Mouse (Mus musculus): ENCODE data around the gene Eya4. TPM values are rescaled to one million over a fixed set of nuclear protein-coding genes. Genes with fewer than 3 reads are reported as not detected.

Eya4 gene
- total and polyA plus RNA-seq, 3 experiments = 0.24 to 0.46 TPM; not detected in 1

DNA sequence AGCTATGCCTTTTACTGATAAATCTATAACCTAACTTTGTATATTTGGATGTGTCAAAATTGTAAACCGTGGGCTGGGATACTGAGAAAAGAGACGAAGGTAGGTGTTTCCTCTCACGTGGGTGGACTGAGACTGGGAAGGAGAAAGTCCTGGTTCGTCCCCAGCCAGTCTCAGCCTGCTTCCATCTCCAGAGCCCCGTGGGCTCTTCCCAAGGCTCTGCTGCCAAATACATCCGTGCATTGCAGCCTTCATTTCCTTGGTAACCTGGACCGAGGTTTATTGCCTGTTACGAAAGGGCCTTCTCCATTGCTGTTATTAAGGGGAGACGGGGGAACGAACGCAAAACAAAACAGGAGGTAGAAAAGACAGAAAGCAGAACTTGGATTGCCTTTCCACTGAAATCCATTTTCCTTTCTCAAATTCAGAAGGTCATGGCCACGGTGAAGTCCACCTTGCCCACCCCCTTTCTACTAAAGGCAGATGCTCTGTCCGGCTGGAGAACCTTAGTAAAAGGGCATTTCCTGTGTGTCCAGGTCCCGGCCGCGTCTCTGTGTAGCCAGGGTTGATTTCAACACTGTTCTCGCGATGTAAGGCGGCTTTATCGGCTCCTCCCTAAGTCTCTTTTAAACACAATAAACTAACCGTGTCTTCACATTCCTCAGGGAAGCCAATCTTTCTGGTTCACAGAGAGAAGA is 273.7 kb downstream of the Eya4 start:
- TF ChIP-seq ZMIZ1 (IDR thresholded peaks at IDR 0.05; ENCODE audit: low read depth, low read length) = no peak
- peak; percentile 68; the same call in 1 of the 2 replicates for TF ChIP-seq TBP (IDR thresholded peaks at IDR 0.05; ENCODE audit: low read depth, low read length)
- TF ChIP-seq EP300 (IDR thresholded peaks at IDR 0.05; ENCODE audit: low read depth in 1 of 2, low read length in 2 of 2) = no peak
- no peak for TF ChIP-seq POLR2AphosphoS5 (IDR thresholded peaks at IDR 0.05; ENCODE audit: borderline replicate concordance, low read depth, low read length)
- peak; percentile 62 for TF ChIP-seq NELFE (IDR thresholded peaks at IDR 0.05; ENCODE audit: low read depth, low read length)
- TF ChIP-seq ELF1 (IDR thresholded peaks at IDR 0.05; ENCODE audit: low read depth, low read length) = 0 out of 2 replicates have a peak, but pooled peaks have one; percentile 9
- TF ChIP-seq SMC3 (IDR thresholded peaks at IDR 0.05; ENCODE audit: low read depth, low read length) = no peak
- peak; percentile 91 for TF ChIP-seq CHD2 (IDR thresholded peaks at IDR 0.05; ENCODE audit: low read length)
- TF ChIP-seq SIN3A (IDR thresholded peaks at IDR 0.05; ENCODE audit: low read length) = peak; percentile 60; the same call in 1 of the 2 replicates
- no peak for TF ChIP-seq RCOR1 (IDR thresholded peaks at IDR 0.05; ENCODE audit: low read depth, low read length)
- no peak for TF ChIP-seq MXI1 (IDR thresholded peaks at IDR 0.05; ENCODE audit: low read depth, low read length)
- no peak for TF ChIP-seq MYB (IDR thresholded peaks at IDR 0.05; ENCODE audit: low read depth, low read length)
- no peak for TF ChIP-seq GATA1 (IDR thresholded peaks at IDR 0.05; ENCODE audit: low read depth, low read length)
- TF ChIP-seq MEF2A (IDR thresholded peaks at IDR 0.05; ENCODE audit: extremely low read depth, insufficient replicate concordance, low read depth, low read length, poor library complexity, severe bottlenecking) = no peak
- TF ChIP-seq ZNF384 (IDR thresholded peaks at IDR 0.05; ENCODE audit: low read depth, low read length) = no peak
- TF ChIP-seq USF2 (IDR thresholded peaks at IDR 0.05; ENCODE audit: borderline replicate concordance in 1 of 2, insufficient read depth in 1 of 2, low read depth in 1 of 2, low read length in 2 of 2) = no peak
- TF ChIP-seq HCFC1 (IDR thresholded peaks at IDR 0.05; ENCODE audit: low read depth, low read length) = peak; percentile 47; the same call in 1 of the 2 replicates
- no peak for TF ChIP-seq E2F4 (IDR thresholded peaks at IDR 0.05; ENCODE audit: borderline replicate concordance, low read depth, low read length)
- no peak for TF ChIP-seq MAFK (IDR thresholded peaks at IDR 0.05; ENCODE audit: borderline replicate concordance, low read depth, low read length)
- TF ChIP-seq POLR2A (IDR thresholded peaks at IDR 0.05; ENCODE audit: control insufficient read depth in 1 of 2, insufficient read depth in 1 of 2, low read depth in 1 of 2, low read length in 2 of 2, poor library complexity in 1 of 2) = peak in 1 of 2 experiments; percentile 64; a peak in 2 of 4 replicates
- TF ChIP-seq KAT2A (conservative IDR thresholded peaks at IDR 0.05; ENCODE audit: low read depth, low read length) = no peak
- TF ChIP-seq CTCF (IDR thresholded peaks at IDR 0.05 in 2 of 3, conservative IDR thresholded peaks at IDR 0.05 in 1 of 3; ENCODE audit: control insufficient read depth in 1 of 3, insufficient read depth in 1 of 3, low read depth in 2 of 3, low read length in 3 of 3, poor library complexity in 1 of 3, severe bottlenecking in 1 of 3) = no peak
- TF ChIP-seq TAL1 (IDR thresholded peaks at IDR 0.05; ENCODE audit: low read length) = no peak
- TF ChIP-seq ZKSCAN1 (IDR thresholded peaks at IDR 0.05; ENCODE audit: low read depth, low read length) = no peak
- peak overlapping the region; percentile 82 for H3K9ac ChIP-seq (ENCODE audit: control insufficient read depth, low read depth, low read length, poor library complexity, severe bottlenecking)

More for the DNA sequence above, 273.7 kb downstream of the Eya4 start:
- H3K79me2 ChIP-seq (ENCODE audit: control insufficient read depth, insufficient read depth, low read length, poor library complexity) = no peaks in the 10 kb centered on the region; the same call in 1 of the 2 replicates
- H3K4me1 ChIP-seq (ENCODE audit: control insufficient read depth in 1 of 2, insufficient read depth in 2 of 2, low read length in 2 of 2) = no peaks in the 10 kb centered on the region; a peak in 1 of 4 replicates
- no peaks in the 10 kb centered on the region for H3K9me3 ChIP-seq (replicated peaks; ENCODE audit: insufficient read depth, low read length)
- H3K36me3 ChIP-seq (ENCODE audit: control insufficient read depth in 1 of 2, insufficient read depth in 2 of 2, low read length in 2 of 2) = no peaks in the 10 kb centered on the region
- peak; percentile 85 for DNase-seq (ENCODE audit: low read depth, low spot score)
- H3K4me3 ChIP-seq (ENCODE audit: control insufficient read depth in 1 of 2, insufficient read depth in 1 of 2, low read depth in 2 of 2, low read length in 2 of 2) = peak overlapping the region; percentile 85 to 88
- peaks cover 0 to 12% of the 10 kb centered on the region in 2 experiments; a peak in 2 of 4 replicates for H3K27me3 ChIP-seq (ENCODE audit: control insufficient read depth in 1 of 2, insufficient read depth in 2 of 2, low read length in 2 of 2)
- no peak overlapping the region for H3K27ac ChIP-seq (ENCODE audit: control insufficient read depth, low read depth, low read length)
